Mouse (Mus musculus) small intestine, adult 2 months (tissue): ENCODE measurements around the gene Tyw1. TPM values are rescaled to one million over a fixed set of nuclear protein-coding genes. Genes with fewer than 3 reads are reported as not detected.
A peak's percentile ranks its signal among the peaks of the same experiment; 100 is the strongest.

Source experiments
- H3K27ac ChIP-seq: fragments of 200-500 bp; 2 replicates; pipeline ENCODE4 v1.5.1; 2012; ENCODE audit warnings: low read depth, low read length, control low read depth, inconsistent platforms; ENCODE audit not compliant: insufficient read depth
- H3K27me3 ChIP-seq: fragments of 200-500 bp; 2 replicates; pipeline ENCODE4 v1.6.1; 2012; ENCODE audit warnings: mild to moderate bottlenecking, moderate library complexity, low read length, inconsistent platforms; ENCODE audit not compliant: control insufficient read depth, insufficient read depth
- H3K36me3 ChIP-seq: fragments of 200-500 bp; 2 replicates; pipeline ENCODE4 v1.6.1; 2012; ENCODE audit warnings: mild to moderate bottlenecking, low read length, control low read depth, inconsistent platforms; ENCODE audit not compliant: control insufficient read depth, insufficient read depth
- H3K4me1 ChIP-seq: fragments of 200-500 bp; 2 replicates; pipeline ENCODE4 v1.6.1; 2012; ENCODE audit warnings: low read length, inconsistent platforms, mixed read lengths; ENCODE audit not compliant: control insufficient read depth, insufficient read depth, insufficient read length
- H3K4me3 ChIP-seq: fragments of 200-500 bp; 2 replicates; pipeline ENCODE4 v1.5.1; 2012; ENCODE audit warnings: low read depth, mild to moderate bottlenecking, control low read depth, inconsistent platforms, low read length, moderate library complexity
- CTCF ChIP-seq: fragments of 200-500 bp; IDR thresholded peaks from 2 replicates; pipeline ENCODE4 v1.5.1; 2012; ENCODE audit warnings: low read depth, mild to moderate bottlenecking, control low read depth, inconsistent platforms, low read length, moderate library complexity, mixed read lengths; ENCODE audit not compliant: insufficient replicate concordance, insufficient read length; ENCODE audit errors: extremely low read depth
- POLR2A ChIP-seq: fragments of 200-500 bp; IDR thresholded peaks from 2 replicates; pipeline ENCODE4 v1.6.1; 2012; ENCODE audit warnings: low read depth, mild to moderate bottlenecking, control low read depth, inconsistent platforms, low read length, moderate library complexity
- WGBS: fragments of 180-500 bp; shearing (Covaris S2); methylation state at CpG from one replicate; pipeline ENCODE4 v1.1.7; 2018; 5-methylcytosine and 5-hydroxymethylcytosine counted together
- polyA plus RNA-seq: library from polyadenylated mRNA; depleted of rRNA; stranded (reverse); fragments of >200 nt; gene quantifications from 2 replicates; pipeline ENCODE4 v1.2.3, GENCODE M21; 2012

Tyw1 gene
- polyA plus RNA-seq, 1 experiment, result 5.7 TPM

DNA sequence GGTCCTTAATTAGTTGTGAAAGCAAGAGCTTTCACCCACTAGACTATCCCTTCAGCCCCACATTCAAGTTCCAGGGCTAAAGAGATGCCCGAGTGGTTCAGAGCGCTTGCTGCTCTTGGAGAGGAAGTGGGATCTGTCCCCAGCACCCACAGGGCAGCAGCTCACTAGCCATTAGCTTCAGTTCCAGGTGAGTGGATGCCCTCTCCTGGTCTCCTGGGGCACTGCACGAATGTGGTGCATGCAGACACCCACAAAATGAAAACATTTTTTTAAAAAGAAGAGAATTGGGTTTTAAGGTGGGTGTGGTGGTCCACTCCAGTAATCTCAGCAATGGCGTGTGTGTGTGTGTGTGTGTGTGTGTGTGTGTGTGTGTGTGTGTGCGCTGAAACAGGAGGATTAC lies 40.7 kb downstream of the Tyw1 start:
- no peaks in the 10 kb centered on the region for H3K4me1 ChIP-seq
- H3K36me3 ChIP-seq, result peaks cover 26% of the 10 kb centered on the region
- no peak overlapping the region for H3K27ac ChIP-seq
- no peaks in the 10 kb centered on the region for H3K27me3 ChIP-seq
- 82% methylated on average over 5 of the region's 5 CpGs for WGBS
- TF ChIP-seq CTCF, result 0 out of 2 replicates have a peak, but pooled peaks have one; percentile 11
- no peak for TF ChIP-seq POLR2A
- H3K4me3 ChIP-seq, result no peak overlapping the region

DNA sequence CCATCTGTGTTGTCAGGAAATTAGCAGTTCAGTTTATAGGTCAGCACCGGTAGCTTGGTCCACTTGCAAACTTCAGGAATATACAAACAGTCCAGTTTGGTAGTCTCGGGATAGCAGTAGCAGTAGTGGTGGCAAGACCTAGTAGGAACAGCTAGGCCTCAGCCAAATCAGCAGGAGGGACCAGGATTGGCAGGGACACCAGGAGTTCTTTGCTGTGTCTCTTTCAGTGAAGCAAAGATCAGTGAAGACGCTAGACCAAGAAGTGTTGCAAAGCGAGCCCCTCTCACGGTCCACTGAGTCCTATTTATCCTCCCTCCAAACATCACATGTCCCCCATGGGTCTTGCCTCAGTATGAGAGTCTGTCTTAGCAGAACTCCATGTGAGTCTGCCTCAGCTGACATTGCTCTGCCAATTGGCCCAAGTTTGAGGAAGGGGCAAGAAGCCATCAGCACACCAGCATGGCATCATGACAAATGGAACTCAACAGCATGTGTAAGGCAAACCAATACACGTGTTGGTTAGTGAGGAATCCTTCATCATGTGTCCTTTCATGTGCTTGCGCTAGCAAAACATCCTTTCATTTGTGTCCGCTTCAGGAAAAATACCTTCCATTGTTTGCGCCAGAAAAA lies 43.5 kb downstream of the Tyw1 start:
- Histone ChIP-seq H3K4me3 (no peak overlapping the region), H3K36me3 (peaks cover 26% of the 10 kb centered on the region)
- WGBS, result 94% methylated on average over 9 of the region's 9 CpGs

DNA sequence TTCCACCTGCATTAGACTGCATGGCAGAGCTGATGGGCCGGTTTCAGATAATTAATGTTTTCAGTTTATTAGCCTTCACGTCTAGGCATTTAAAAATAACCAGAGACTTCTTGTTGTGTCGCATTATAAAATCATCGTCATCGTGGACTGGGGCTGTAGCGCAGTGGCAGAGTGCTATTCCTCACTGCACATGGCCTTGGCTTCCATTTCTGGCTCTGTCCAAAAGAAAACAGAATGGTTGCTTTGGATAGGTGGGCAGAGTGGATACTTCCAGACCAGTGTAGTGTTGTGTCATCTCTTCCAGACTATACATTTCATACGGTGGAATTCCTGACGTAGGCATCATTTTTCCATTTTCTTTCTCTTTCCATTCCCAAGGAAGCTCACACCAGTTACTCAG lies 44.1 kb downstream of the Tyw1 start:
- Histone ChIP-seq H3K36me3 (peaks cover 26% of the 10 kb centered on the region), H3K27me3 (no peaks in the 10 kb centered on the region), H3K4me1 (no peaks in the 10 kb centered on the region), H3K4me3 (no peak overlapping the region), H3K27ac (no peak overlapping the region)
- TF ChIP-seq POLR2A, result no peak
- TF ChIP-seq CTCF, result no peak
- WGBS, result 94% methylated on average over 8 of the region's 8 CpGs

More for the DNA sequence above, 43.5 kb downstream of the Tyw1 start:
- H3K27ac ChIP-seq, result no peak overlapping the region
- TF ChIP-seq POLR2A (no peak), CTCF (no peak)
- H3K27me3 ChIP-seq, result no peaks in the 10 kb centered on the region
- H3K4me1 ChIP-seq, result no peaks in the 10 kb centered on the region

DNA sequence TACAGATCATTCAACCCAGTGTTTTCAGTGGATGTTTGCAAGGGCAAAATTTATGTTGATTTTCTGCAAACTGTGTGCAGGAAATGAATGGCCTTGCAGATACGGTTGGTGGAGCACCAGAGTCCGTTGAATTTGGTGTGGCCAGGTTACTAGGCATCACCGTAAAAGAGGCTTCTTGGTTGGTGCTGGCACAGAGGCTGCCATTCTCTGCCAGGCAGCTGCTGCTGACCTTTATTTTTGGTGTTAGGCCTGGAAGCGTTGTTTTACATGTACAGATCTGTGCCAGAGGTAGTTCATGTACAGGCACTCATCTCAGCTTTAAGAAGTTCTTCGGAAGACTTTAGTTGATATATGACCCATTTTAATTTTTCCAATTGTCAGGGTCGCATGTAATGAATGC lies 48.2 kb downstream of the Tyw1 start:
- WGBS, result 91% methylated on average over 6 of the region's 6 CpGs
- Histone ChIP-seq H3K27me3 (no peaks in the 10 kb centered on the region), H3K27ac (no peak overlapping the region), H3K4me1 (no peaks in the 10 kb centered on the region), H3K4me3 (no peak overlapping the region), H3K36me3 (peaks cover 13% of the 10 kb centered on the region)
- no peak for TF ChIP-seq POLR2A
- no peak for TF ChIP-seq CTCF

DNA sequence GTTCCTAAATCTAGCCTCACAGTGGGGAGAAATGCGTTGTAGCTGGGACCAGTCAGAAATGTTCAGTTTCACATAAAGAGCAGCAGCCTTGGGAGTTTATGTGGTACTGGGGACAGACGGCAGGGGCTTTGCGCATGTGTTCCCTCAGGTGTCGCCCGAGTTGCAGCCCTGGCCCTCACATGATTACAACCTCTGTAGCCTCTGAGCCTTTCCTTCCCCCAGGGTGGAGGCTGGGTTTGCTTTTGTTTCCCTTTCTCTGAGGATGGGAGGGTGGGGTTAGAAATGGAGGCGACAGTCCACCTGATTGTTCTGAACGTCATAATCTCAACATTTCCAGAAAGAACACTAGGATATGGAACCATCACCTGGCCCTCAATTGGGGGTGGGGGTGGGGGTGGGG lies 52.5 kb downstream of the Tyw1 start:
- no peaks in the 10 kb centered on the region for H3K4me1 ChIP-seq
- no peaks in the 10 kb centered on the region; the same call in 1 of the 2 replicates for H3K36me3 ChIP-seq
- H3K27ac ChIP-seq, result no peak overlapping the region
- H3K27me3 ChIP-seq, result no peaks in the 10 kb centered on the region
- no peak overlapping the region for H3K4me3 ChIP-seq
- TF ChIP-seq POLR2A, result no peak
- TF ChIP-seq CTCF, result no peak
- WGBS, result 86% methylated on average over 7 of the region's 7 CpGs

DNA sequence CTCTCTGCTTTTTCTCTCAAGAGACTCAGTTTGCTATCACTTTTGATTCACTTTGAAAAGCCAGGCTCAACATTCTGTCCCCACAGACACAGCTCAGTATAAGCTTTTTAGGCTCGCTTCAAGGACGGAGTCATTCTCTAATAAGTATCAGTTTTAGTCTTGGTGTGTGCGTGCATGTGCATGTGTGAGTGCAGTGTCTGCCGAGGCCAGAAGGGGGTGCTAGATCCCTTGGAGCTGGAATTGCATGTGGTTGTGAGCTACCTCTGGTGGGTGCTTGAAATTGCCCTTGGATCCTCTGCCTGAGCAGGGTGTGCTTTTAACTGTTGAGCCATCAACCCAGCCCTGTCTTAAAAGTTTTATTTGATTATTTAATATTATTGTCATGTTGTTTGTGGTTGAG lies 54.7 kb downstream of the Tyw1 start:
- no peak for TF ChIP-seq CTCF
- no peak for TF ChIP-seq POLR2A
- 97% methylated on average over 4 of the region's 4 CpGs for WGBS
- Histone ChIP-seq H3K4me3 (no peak overlapping the region), H3K27me3 (no peaks in the 10 kb centered on the region), H3K27ac (no peak overlapping the region), H3K4me1 (no peaks in the 10 kb centered on the region), H3K36me3 (no peaks in the 10 kb centered on the region; the same call in 1 of the 2 replicates)

DNA sequence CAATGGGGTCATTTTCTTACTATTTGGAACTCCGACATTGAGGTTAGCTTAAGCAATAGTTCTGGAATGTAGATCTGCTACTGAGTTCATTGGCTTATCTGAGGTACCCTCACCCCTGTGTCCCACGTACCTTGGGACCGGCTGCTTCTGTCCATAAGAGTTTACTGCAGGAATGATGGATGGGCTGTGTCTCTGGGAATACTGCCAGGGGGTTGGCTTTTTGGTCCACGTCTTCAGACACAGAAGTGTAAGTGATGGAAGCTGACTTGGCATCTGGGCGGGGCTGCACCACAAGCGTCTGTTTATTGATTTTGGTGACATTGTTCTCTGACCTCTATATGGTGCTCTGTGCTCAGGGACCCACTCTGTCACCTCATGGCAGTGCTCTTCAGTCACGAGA lies 55.4 kb downstream of the Tyw1 start:
- WGBS, result 60% methylated on average over 7 of the region's 7 CpGs
- TF ChIP-seq POLR2A (no peak), CTCF (no peak)
- Histone ChIP-seq H3K36me3 (no peaks in the 10 kb centered on the region), H3K27ac (no peak overlapping the region), H3K4me3 (no peak overlapping the region), H3K4me1 (no peaks in the 10 kb centered on the region), H3K27me3 (no peaks in the 10 kb centered on the region)

DNA sequence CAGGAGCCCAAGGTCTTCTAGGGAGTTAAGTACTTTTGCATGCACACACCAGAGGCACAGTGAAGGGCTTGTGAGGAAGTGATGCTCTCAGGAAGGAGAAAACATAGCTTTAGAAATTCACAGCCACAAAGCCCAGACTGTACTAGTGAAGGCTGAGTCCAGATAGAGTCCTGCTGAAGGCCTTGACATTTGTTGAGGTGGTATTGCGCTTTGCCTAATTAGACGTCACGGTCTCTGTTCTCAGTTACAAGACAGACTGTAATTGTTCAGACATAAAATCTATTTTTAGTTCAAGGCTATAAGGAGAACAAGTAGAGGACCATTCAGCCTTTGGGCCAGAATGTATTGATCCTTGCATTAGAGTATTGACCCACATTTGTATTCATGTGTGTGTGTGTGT lies 58.1 kb downstream of the Tyw1 start:
- TF ChIP-seq POLR2A (no peak), CTCF (no peak)
- Histone ChIP-seq H3K27ac (no peak overlapping the region), H3K4me1 (no peaks in the 10 kb centered on the region), H3K27me3 (no peaks in the 10 kb centered on the region), H3K36me3 (peaks cover 2% of the 10 kb centered on the region), H3K4me3 (no peak overlapping the region)
- WGBS, result 92% methylated on average over 3 of the region's 3 CpGs
